Mouse (Mus musculus) forebrain, embryonic 13.5 days (tissue): ENCODE results near the gene Sncg. TPM values are rescaled to one million over a fixed set of nuclear protein-coding genes. Genes with fewer than 3 reads are reported as not detected.

Source experiments
- ATAC-seq: fragments of 200-750 bp; cut with Nextera tagmentation; 2 replicates; pipeline ENCODE4 v1.8.0; 2017
- H3K27ac ChIP-seq: fragments of 300-500 bp; sonication (generic); 2 replicates; pipeline ENCODE4 v1.5.1; 2015; ENCODE audit warnings: inconsistent platforms, mild to moderate bottlenecking, moderate library complexity
- H3K27me3 ChIP-seq: fragments of 300-500 bp; sonication (generic); 2 replicates; pipeline ENCODE4 v1.6.1; 2015; ENCODE audit warnings: mild to moderate bottlenecking, inconsistent platforms
- H3K36me3 ChIP-seq: fragments of 300-500 bp; sonication (generic); 2 replicates; pipeline ENCODE4 v1.6.1; 2015; ENCODE audit warnings: mild to moderate bottlenecking, inconsistent platforms; ENCODE audit not compliant: poor library complexity, severe bottlenecking
- H3K4me1 ChIP-seq: fragments of 300-500 bp; sonication (generic); 2 replicates; pipeline ENCODE4 v1.6.1; 2015; ENCODE audit warnings: inconsistent platforms
- H3K4me2 ChIP-seq: fragments of 300-500 bp; sonication (generic); 2 replicates; pipeline ENCODE4 v1.6.1; 2015; ENCODE audit warnings: inconsistent platforms, mild to moderate bottlenecking, moderate library complexity
- H3K4me3 ChIP-seq: fragments of 300-500 bp; sonication (generic); 2 replicates; pipeline ENCODE4 v1.5.1; 2015; ENCODE audit warnings: mild to moderate bottlenecking, inconsistent platforms
- H3K9ac ChIP-seq: fragments of 300-500 bp; sonication (generic); 2 replicates; pipeline ENCODE4 v1.6.1; 2015; ENCODE audit warnings: mild to moderate bottlenecking, inconsistent platforms
- H3K9me3 ChIP-seq: fragments of 300-500 bp; sonication (generic); replicated peaks from 2 replicates; pipeline ENCODE4 v1.6.1; 2016; ENCODE audit warnings: inconsistent platforms
- WGBS: fragments of 180-500 bp; shearing (Covaris S2); methylation state at CpG from one replicate; pipeline ENCODE4 v1.1.7; 2015; 5-methylcytosine and 5-hydroxymethylcytosine counted together
- polyA plus RNA-seq: library from polyadenylated mRNA; unstranded; fragments of >200 nt; fragmentation: Nextera tagmentation; extraction: Ambion mirVana; gene quantifications from 2 replicates; pipeline ENCODE4 v1.2.1, GENCODE M21; 2015

Sncg gene
- polyA plus RNA-seq, 1 experiment from 2014 or later = 4.5 TPM

DNA sequence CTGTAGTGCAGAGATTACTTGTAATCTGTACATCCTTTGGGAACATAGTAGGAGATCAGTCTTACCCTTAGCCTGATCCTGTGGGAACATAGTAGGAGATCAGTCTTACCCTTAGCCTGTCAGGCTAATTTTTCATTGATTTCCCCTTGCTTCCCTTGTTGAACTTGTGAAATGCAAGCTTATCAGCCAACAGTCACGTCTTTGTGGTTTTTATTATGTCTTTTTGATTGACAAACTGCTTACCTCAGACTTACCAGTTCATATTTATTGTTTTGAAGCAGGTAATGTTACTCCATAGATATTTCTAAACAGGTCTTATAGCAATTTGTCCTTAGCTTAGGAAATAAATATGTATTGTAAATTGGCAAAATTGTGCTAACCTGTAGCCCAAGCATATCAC, 47.0 kb downstream of the Sncg start:
- H3K4me1 ChIP-seq = peaks cover 6% of the 10 kb centered on the region
- no peaks in the 10 kb centered on the region for H3K27me3 ChIP-seq
- H3K9me3 ChIP-seq = no peaks in the 10 kb centered on the region
- no peak overlapping the region for H3K4me2 ChIP-seq
- WGBS = 93% methylated on average over 1 of the region's 1 CpGs
- peaks cover 67% of the 10 kb centered on the region for H3K36me3 ChIP-seq
- no peak overlapping the region for H3K27ac ChIP-seq
- no peak overlapping the region for H3K9ac ChIP-seq
- no peak overlapping the region for H3K4me3 ChIP-seq
- no peak for ATAC-seq

DNA sequence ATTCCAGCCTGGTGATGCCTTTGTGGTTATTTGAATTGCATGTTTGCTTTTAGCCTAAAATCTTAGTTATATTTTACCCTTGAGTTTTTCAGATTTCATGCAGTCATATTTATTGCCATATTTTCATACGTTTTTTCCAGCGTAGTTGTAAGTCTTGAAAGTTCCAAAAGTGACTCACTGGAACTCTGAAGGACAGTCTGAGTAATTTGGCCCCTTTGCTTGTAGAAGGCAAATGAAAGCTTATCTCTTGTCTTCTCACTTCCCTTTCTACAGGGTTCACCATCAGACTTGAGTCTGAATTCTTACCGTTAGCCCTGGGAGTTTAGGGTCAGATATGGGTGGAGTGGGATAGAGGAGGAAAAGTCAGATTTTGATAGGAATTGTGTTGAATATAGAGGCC, 48.0 kb downstream of the Sncg start:
- no peak overlapping the region for H3K4me2 ChIP-seq
- 94% methylated on average over 3 of the region's 3 CpGs for whole genome bisulfite sequencing
- peaks cover 65% of the 10 kb centered on the region for H3K36me3 ChIP-seq
- H3K9me3 ChIP-seq = no peaks in the 10 kb centered on the region
- H3K9ac ChIP-seq = no peak overlapping the region
- peaks cover 2% of the 10 kb centered on the region; the same call in 1 of the 2 replicates for H3K4me1 ChIP-seq
- no peak overlapping the region for H3K27ac ChIP-seq
- H3K27me3 ChIP-seq = no peaks in the 10 kb centered on the region
- H3K4me3 ChIP-seq = no peak overlapping the region
- ATAC-seq = no peak

DNA sequence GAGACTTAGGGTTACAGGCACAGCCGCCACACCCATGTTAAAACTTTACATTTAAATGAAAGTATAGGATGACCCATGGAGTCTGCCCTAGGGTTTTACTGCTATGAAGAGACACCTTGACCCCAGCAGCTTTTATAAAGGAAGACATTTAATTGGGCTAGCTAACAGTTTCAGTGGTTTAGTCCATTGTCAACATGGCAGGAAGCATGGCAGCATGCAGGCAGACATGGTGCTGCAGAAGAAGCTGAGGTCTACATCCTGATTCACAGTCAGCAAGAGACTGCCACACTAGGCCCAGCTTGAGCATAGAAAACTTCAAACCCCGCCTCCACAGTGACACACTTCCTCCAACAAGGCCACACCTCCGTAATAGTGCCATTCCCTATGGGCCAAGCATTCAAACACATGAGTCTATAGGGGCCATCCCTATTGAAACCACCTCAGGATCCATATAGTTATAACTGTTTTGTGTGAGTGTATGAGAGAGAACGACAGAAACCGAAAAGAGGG, 51.0 kb downstream of the Sncg start:
- Histone ChIP-seq H3K27ac (no peak overlapping the region), H3K9me3 (no peaks in the 10 kb centered on the region), H3K36me3 (peaks cover 58% of the 10 kb centered on the region), H3K4me2 (no peak overlapping the region), H3K4me1 (no peaks in the 10 kb centered on the region), H3K4me3 (no peak overlapping the region), H3K9ac (no peak overlapping the region), H3K27me3 (no peaks in the 10 kb centered on the region)
- no peak for ATAC-seq
- WGBS = 98% methylated on average over 5 of the region's 5 CpGs

Other genes starting within 250 kb of the Sncg start
- 0.04 and 0.05 TPM in 2 replicates for gene Npy4r, start 222.3 kb downstream of the Sncg start, polyA plus RNA-seq
- gene Gprin2, start 173.1 kb downstream of the Sncg start, polyA plus RNA-seq = 2.0 and 2.3 TPM in 2 replicates
- 0.21 and 0.26 TPM in 2 replicates for gene Syt15, start 155.2 kb downstream of the Sncg start, polyA plus RNA-seq
- 9.9 and 10.2 TPM in 2 replicates for gene Shld2, start 64.3 kb downstream of the Sncg start, polyA plus RNA-seq
- 68.7 and 73.5 TPM in 2 replicates for gene Glud1, start 64.1 kb downstream of the Sncg start, polyA plus RNA-seq
- gene Fam25c, start 19.4 kb downstream of the Sncg start, polyA plus RNA-seq = not detected in 2 replicates
- 5.1 and 5.3 TPM in 2 replicates for gene Mmrn2, start 676 bp upstream of the Sncg start, polyA plus RNA-seq
- 24.9 and 25.5 TPM in 2 replicates for gene Bmpr1a, start 128.6 kb upstream of the Sncg start, polyA plus RNA-seq
- gene 9230112D13Rik, start 148.0 kb upstream of the Sncg start, polyA plus RNA-seq = not detected in 2 replicates
- 0.32 and 0.34 TPM in 2 replicates for gene Ldb3, start 213.9 kb upstream of the Sncg start, polyA plus RNA-seq
- 0.16 TPM in 1 of 2 replicates, not detected in the other for gene Opn4, start 225.4 kb upstream of the Sncg start, polyA plus RNA-seq